Mouse (Mus musculus): ENCODE results near the gene D330045A20Rik. TPM values are rescaled to one million over a fixed set of nuclear protein-coding genes. Genes with fewer than 3 reads are reported as not detected.
"Not testable (repeated sequence)": the region's sequence is repeated elsewhere in the genome, so short reads cannot be mapped to it uniquely, and the experiment has no call there.

D330045A20Rik gene
- total RNA-seq (2021): under 1 TPM; 0.30 to 0.42 TPM
- long read RNA-seq: 0 reads

DNA sequence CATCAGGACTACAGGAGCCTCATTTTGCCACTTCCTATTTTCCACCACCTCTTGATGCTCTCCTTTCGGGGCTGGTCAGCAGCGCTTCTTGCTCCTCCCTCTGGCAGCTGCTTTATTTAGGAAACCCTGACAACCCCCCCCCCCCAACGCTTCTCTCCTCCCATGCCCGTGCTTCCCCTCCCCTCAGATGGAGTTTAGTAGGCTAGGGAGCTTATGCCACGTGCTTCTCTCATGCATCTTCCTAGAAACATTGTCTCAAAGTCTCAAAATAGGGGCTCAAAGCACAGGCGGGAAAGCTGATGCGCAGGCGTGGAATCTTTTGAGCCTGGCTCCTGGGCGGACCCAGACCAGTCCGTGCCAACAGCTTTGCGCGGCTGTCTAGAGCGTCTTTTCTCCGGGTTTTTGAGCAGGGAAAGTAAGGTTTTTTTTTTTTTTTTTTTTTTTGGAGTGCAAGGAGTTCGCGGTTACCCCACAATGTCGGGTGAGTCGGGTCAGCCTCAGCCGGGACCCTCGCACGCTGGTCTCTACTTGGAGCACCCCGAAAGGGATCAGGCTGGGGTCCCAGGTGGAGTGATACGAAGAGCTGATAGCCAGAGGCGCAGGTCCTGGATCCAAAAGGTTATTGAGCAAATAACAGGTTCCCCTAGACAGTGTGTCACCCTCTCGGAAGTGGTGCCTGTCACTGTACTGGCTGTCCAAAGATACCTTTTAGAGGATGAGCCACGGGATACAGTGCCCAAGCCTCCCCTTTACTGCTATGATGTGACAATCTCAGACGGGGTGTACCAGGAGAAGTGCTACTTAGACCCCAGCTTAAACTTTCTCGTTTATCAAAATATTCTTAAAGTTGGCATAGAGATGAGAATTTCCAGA, at the start of gene D330045A20Rik:
Gene D330045A20Rik, plus strand, starts transcription at position 346 of the 873 bp plus-strand sequence.
- DNase-seq (ENCODE audit: low spot score in 2 of 2): peak in 1 of 2 experiments; percentile 1

- peak in 1 of 2 experiments; percentile 12 for DNase-seq (ENCODE audit: low spot score in 2 of 2)
These were observed 47.6 kb upstream of the D330045A20Rik start for GRCm38 (mm10) chrX:139432550-139432949.

DNA sequence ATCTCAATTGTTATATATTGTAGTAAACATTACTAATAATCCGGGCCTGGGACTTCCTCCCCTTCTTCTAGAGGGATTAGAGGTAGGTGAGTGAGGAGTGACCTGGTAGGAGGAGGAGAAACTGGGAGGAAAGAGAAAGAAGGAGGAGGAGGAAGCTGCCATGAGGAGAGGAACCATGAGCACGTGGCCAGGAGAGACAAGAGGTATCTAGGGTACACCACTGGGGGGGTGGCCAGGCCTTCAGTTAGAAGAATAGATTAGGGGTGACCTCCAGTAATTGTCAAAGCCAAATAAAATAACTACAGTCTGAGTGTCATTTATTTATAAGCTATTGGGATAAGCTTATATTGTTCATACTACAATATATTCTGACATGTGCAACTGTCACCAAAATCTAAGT, 45.0 kb upstream of the D330045A20Rik start:
- DNase-seq (ENCODE audit: low spot score in 2 of 2): no peak

- DNase-seq (ENCODE audit: low spot score in 2 of 2): not testable (repeated sequence)
These were observed 39.1 kb upstream of the D330045A20Rik start for GRCm38 (mm10) chrX:139441057-139441456.

DNA sequence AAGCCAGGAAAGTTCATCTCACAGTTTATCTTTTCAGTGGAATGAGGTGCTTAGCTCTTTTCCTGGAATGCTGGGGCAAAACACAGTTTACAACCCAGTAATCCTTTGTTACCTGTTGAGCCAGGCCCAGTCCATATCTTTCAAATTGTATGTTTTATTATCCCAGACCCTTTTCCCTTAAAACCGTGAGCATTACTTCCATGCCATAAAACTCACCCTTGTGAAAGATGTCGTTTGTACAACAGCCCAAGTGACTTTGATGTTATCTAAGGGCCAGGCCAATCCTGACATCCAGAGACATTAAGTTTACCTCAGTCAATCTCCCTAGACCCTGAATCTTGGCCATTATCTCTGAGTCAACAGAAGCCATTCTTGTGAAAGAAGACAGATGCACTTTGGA, 23.4 kb upstream of the D330045A20Rik start:
- DNase-seq (ENCODE audit: low spot score in 2 of 2): no peak

DNA sequence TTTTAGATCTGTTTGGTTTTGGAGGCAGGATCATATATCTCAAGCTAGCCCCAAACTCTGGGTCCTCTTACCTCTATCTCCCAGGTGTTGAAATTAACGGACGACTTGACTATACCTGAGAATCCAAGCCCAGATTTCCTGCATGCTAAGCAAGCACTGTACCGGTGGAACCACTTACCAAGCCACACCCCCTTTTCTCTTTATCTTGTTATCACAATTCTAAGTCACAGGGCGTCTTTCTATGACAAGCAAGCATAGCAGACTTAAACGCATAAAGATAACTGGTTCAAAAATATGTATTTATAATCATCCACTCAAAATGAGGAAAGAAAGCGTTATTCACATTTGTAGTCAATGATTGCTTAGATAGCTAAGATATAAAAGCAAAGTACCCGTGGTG, 1.9 kb downstream of the D330045A20Rik start:
- DNase-seq (ENCODE audit: low spot score in 2 of 2): no peak

DNA sequence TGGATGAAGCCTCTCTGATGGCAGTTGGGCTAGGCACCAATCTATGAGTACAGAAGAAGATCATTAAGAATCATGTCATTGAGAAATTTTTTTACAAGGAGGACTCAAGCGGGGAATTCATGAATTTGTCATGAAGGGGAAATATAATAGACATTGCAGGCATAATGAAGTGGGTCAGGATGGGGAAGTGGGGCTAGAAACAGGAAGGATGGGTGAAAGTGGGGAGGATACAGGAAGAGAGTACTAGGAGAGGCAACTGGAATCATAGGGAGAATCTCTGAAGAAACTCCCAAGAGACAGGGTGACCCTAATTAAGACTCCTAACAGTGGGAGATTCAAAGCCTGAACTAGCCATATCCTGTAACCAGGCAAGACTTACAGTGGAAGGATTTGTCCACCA, 4.8 kb downstream of the D330045A20Rik start:
- no peak for DNase-seq (ENCODE audit: low spot score in 2 of 2)

- DNase-seq (ENCODE audit: low spot score in 2 of 2): no peak
These were observed 36.0 kb downstream of the D330045A20Rik start for GRCm38 (mm10) chrX:139516156-139516555.

GRCm38 (mm10) chrX:139519251-139519650, 39.1 kb downstream of the D330045A20Rik start:
- no peak for DNase-seq (ENCODE audit: low spot score in 2 of 2)

GRCm38 (mm10) chrX:139524303-139525091, 44.3 kb downstream of the D330045A20Rik start:
- DNase-seq (ENCODE audit: low spot score in 2 of 2): no peak

GRCm38 (mm10) chrX:139525724-139526123, 45.6 kb downstream of the D330045A20Rik start:
- no peak for DNase-seq (ENCODE audit: low spot score in 2 of 2)

- DNase-seq (ENCODE audit: low spot score in 2 of 2): no peak
These were observed 46.8 kb downstream of the D330045A20Rik start for GRCm38 (mm10) chrX:139526984-139527383.

DNA sequence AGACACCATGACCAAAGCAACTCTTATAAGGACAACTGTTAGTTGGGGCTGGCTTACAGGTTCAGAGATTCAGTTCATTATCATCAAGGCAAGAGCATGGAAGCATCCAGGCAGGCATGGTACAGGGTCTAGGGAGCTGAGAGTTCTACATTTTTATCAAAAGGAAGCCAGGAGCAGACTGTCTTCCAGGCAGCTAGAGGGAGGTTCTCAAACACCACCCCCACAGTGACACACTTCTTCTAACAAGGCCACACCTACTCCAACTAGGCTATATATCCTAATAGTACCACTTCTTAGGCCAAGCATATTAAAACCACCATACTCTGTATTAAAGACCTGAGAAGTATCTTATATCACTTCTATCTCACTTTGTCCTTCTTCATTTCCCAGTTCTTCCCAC, 49.5 kb downstream of the D330045A20Rik start:
- DNase-seq (ENCODE audit: low spot score in 2 of 2): no peak

- no peak for DNase-seq (ENCODE audit: low spot score in 2 of 2)
These were observed 52.1 kb downstream of the D330045A20Rik start for GRCm38 (mm10) chrX:139532293-139532692.

DNA sequence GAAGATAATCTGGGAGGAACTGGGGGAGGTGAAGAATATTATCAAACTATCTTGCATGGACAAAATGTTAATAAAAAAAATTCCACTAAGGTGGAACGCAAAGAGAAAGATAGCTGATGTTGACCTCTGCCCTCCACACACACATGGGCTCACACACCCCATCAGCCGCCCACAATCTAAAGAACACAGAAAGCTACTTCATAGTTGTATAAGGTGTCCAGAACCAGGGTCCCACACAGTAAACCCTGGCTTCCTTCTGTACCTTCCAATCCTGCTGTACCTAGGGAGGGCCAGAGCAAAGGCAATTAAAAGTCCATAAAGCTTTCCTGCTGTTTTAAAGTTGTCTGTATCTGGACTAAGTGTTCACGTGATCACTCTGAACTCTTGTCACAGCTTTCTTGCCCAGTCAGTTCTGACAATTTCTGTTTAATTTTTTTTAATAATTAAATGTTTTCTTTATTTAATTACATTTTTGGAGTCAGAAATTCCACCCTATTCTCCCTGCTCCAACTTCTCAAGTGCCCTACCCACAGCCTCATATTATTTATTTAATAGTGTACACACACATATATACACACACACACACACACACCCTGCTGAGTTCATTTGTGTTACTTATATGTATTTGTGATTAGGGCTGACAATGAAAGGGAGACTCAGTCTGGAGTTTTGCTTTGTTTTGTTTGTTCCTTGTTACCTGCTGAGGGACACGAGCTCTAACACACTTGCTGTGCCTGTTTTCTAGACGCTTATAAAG, 57.7 kb downstream of the D330045A20Rik start:
- DNase-seq (ENCODE audit: low spot score in 2 of 2): no peak

DNA sequence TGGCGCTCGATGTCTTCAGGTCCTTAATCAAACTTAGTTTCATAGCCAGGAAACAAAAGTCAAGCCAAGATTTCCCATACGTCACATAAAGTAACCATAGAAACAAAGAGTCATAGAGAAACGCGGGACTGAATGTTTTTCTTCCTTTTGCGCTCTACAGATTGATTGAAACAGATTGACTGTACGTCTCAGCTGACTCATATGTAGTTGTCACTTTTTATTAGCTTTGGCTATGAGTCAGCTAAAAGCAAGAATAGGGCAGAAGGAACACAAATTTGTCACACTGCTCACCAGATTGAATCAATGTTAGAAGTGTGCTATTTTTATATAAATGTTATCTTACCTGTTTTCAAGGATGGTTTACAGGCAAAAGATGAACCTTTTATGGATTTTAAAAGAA, 63.6 kb downstream of the D330045A20Rik start:
- DNase-seq (ENCODE audit: low spot score in 2 of 2): peak in 1 of 2 experiments; percentile 13

GRCm38 (mm10) chrX:139550456-139550855, 70.3 kb downstream of the D330045A20Rik start:
- DNase-seq (ENCODE audit: low spot score in 2 of 2): no peak

DNA sequence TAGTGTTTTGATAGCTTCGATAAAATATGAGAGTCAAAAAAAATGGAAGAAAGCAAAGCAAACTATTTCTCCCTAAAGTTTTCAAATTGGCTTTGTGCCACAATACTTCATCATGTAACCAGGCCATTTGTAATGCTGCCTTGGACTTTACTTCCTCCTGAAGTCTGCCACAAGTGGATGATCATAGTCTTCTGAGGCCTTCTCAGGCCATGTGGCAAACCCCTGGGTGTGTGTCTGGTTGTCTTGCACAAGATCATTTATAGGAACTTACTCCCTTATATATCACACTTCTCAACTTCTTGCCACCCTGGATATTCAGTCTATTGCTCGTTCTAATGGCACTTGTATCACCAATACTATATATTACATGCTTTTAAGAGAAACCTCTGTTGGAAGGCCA, 71.9 kb downstream of the D330045A20Rik start:
- DNase-seq (ENCODE audit: low spot score in 2 of 2): no peak

GRCm38 (mm10) chrX:139562255-139562924, 82.2 kb downstream of the D330045A20Rik start:
- DNase-seq (ENCODE audit: low spot score in 2 of 2): no peak

- no peak for DNase-seq (ENCODE audit: low spot score in 2 of 2)
These were observed 82.8 kb downstream of the D330045A20Rik start, which contains the start of gene Rnf128 for GRCm38 (mm10) chrX:139562925-139563461. Gene Rnf128 (plus strand): TSS chrX:139563316.

Data from layer of hippocampus, adult 18-20 months (tissue).